Mouse (Mus musculus) heart, postnatal 0 days (tissue): ENCODE results near the gene Taar8b.
A peak's percentile ranks its signal among the peaks of the same experiment; 100 is the strongest.

Experiments
- CTCF ChIP-seq: IDR thresholded peaks from 2 replicates; pipeline ENCODE4 v1.5.1; 2016; ENCODE audit warnings: antibody characterized with exemption, control low read depth, low read depth
- EP300 ChIP-seq: IDR thresholded peaks from 2 replicates; pipeline ENCODE4 v1.6.1; 2016; ENCODE audit warnings: antibody characterized with exemption, low read depth

DNA sequence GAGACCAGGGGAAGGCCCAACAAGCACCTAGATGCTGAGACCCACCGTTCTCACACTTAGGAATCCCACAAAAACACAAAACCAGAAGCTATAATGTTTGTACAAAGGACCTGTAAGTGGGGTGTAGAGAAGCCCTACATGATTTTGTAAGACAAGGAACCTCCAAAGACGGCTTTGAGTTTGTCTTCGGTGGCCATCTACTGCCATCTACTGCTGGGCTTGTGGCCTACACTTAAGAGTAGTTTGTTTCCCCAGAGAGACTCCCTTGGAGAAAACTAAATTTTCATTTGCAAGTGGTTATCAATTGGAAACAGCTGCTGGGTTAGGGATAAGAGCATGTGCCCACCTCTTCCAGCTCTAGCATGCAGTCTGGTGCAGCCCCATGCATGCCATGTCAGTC is 11.9 kb downstream of the Taar8b start:
- peak; percentile 65 for TF ChIP-seq CTCF
- TF ChIP-seq EP300, result no peak
